Mouse (Mus musculus) forebrain, embryonic 15.5 days (tissue): ENCODE measurements at regions not wholly inside any gene's neighbourhood (a gene's known extent, or its start where the extent isn't known, plus 50 kb on each side); places are given as distances from the start of the nearest gene placed in this dataset.
A peak's percentile ranks its signal among the peaks of the same experiment; 100 is the strongest.

Experiments
- ATAC-seq: fragments of 200-750 bp; cut with Nextera tagmentation; replicated peaks from 2 replicates; pipeline ENCODE4 v1.8.0; 2017; ENCODE audit warnings: mild to moderate bottlenecking, moderate TSS enrichment, moderate library complexity
- H3K27ac ChIP-seq: fragments of 300-500 bp; sonication (generic); replicated peaks from 2 replicates; pipeline ENCODE4 v1.5.1; 2015; ENCODE audit warnings: mild to moderate bottlenecking, inconsistent platforms
- H3K27me3 ChIP-seq: fragments of 300-500 bp; sonication (generic); 2 replicates; pipeline ENCODE4 v1.6.1; 2015; ENCODE audit warnings: inconsistent platforms
- H3K36me3 ChIP-seq: fragments of 300-500 bp; sonication (generic); 2 replicates; pipeline ENCODE4 v1.6.1; 2015; ENCODE audit warnings: mild to moderate bottlenecking, inconsistent platforms
- H3K4me1 ChIP-seq: fragments of 300-500 bp; sonication (generic); 2 replicates; pipeline ENCODE4 v1.6.1; 2015; ENCODE audit warnings: inconsistent platforms
- H3K4me2 ChIP-seq: fragments of 300-500 bp; sonication (generic); replicated peaks from 2 replicates; pipeline ENCODE4 v1.6.1; 2015; ENCODE audit warnings: mild to moderate bottlenecking, inconsistent platforms
- H3K4me3 ChIP-seq: fragments of 300-500 bp; sonication (generic); 2 replicates; pipeline ENCODE4 v1.5.1; 2015; ENCODE audit warnings: mild to moderate bottlenecking, inconsistent platforms
- H3K9ac ChIP-seq: fragments of 300-500 bp; sonication (generic); replicated peaks from 2 replicates; pipeline ENCODE4 v1.6.1; 2015; ENCODE audit warnings: mild to moderate bottlenecking, inconsistent platforms
- H3K9me3 ChIP-seq: fragments of 300-500 bp; sonication (generic); 2 replicates; pipeline ENCODE4 v1.6.1; 2016; ENCODE audit warnings: inconsistent platforms
- WGBS: fragments of 180-500 bp; shearing (Covaris S2); methylation state at CpG from one replicate; pipeline ENCODE4 v1.1.7; 2015; ENCODE audit warnings: mixed read lengths; 5-methylcytosine and 5-hydroxymethylcytosine counted together

GRCm38 (mm10) chr9:93969118-93969517 is 568.8 kb downstream of the 1190002N15Rik start:
- H3K27me3 ChIP-seq: no peaks in the 10 kb centered on the region
- 66% methylated on average over 5 of the region's 5 CpGs for WGBS
- no peak overlapping the region for H3K9ac ChIP-seq
- H3K4me2 ChIP-seq: no peak overlapping the region
- ATAC-seq: 0 out of 2 replicates have a peak, but pooled peaks have one; percentile 41
- H3K9me3 ChIP-seq: no peaks in the 10 kb centered on the region
- H3K27ac ChIP-seq: no peak overlapping the region
- H3K36me3 ChIP-seq: no peaks in the 10 kb centered on the region
- no peak overlapping the region for H3K4me3 ChIP-seq
- H3K4me1 ChIP-seq: no peaks in the 10 kb centered on the region

GRCm38 (mm10) chr9:93955235-93956040 is 582.4 kb downstream of the 1190002N15Rik start:
- no peaks in the 10 kb centered on the region for H3K36me3 ChIP-seq
- no peak overlapping the region for H3K4me3 ChIP-seq
- H3K4me2 ChIP-seq: no peak overlapping the region
- H3K4me1 ChIP-seq: no peaks in the 10 kb centered on the region
- H3K9ac ChIP-seq: no peak overlapping the region
- ATAC-seq: no peak
- H3K9me3 ChIP-seq: no peaks in the 10 kb centered on the region
- H3K27me3 ChIP-seq: no peaks in the 10 kb centered on the region
- no peak overlapping the region for H3K27ac ChIP-seq

GRCm38 (mm10) chr9:93948671-93949070 is 589.2 kb downstream of the 1190002N15Rik start:
- no peak for ATAC-seq
- H3K36me3 ChIP-seq: no peaks in the 10 kb centered on the region
- no peak overlapping the region for H3K4me2 ChIP-seq
- H3K9me3 ChIP-seq: no peaks in the 10 kb centered on the region
- no peak overlapping the region for H3K4me3 ChIP-seq
- no peak overlapping the region for H3K27ac ChIP-seq
- H3K4me1 ChIP-seq: no peaks in the 10 kb centered on the region
- WGBS: 83% methylated on average over 1 of the region's 1 CpGs
- H3K9ac ChIP-seq: no peak overlapping the region
- no peaks in the 10 kb centered on the region for H3K27me3 ChIP-seq

GRCm38 (mm10) chr9:93947053-93947452 is 590.8 kb downstream of the 1190002N15Rik start:
- H3K4me3 ChIP-seq: no peak overlapping the region
- H3K27me3 ChIP-seq: no peaks in the 10 kb centered on the region
- no peaks in the 10 kb centered on the region for H3K36me3 ChIP-seq
- 82% methylated on average over 1 of the region's 1 CpGs for WGBS
- H3K9ac ChIP-seq: no peak overlapping the region
- H3K4me1 ChIP-seq: no peaks in the 10 kb centered on the region
- ATAC-seq: no peak
- no peak overlapping the region for H3K4me2 ChIP-seq
- H3K27ac ChIP-seq: no peak overlapping the region
- H3K9me3 ChIP-seq: no peaks in the 10 kb centered on the region

GRCm38 (mm10) chr9:93940193-93940592 is 597.7 kb downstream of the 1190002N15Rik start:
- WGBS: 78% methylated on average over 3 of the region's 3 CpGs
- no peak overlapping the region for H3K27ac ChIP-seq
- H3K4me1 ChIP-seq: no peaks in the 10 kb centered on the region
- H3K9me3 ChIP-seq: no peaks in the 10 kb centered on the region
- H3K9ac ChIP-seq: no peak overlapping the region
- ATAC-seq: no peak
- no peaks in the 10 kb centered on the region for H3K27me3 ChIP-seq
- H3K36me3 ChIP-seq: no peaks in the 10 kb centered on the region
- H3K4me2 ChIP-seq: no peak overlapping the region
- H3K4me3 ChIP-seq: no peak overlapping the region

GRCm38 (mm10) chr9:93930684-93931083 is 607.2 kb downstream of the 1190002N15Rik start:
- no peak for ATAC-seq
- H3K4me1 ChIP-seq: no peaks in the 10 kb centered on the region
- no peak overlapping the region for H3K9ac ChIP-seq
- H3K36me3 ChIP-seq: no peaks in the 10 kb centered on the region
- H3K27me3 ChIP-seq: no peaks in the 10 kb centered on the region
- WGBS: 86% methylated on average over 2 of the region's 2 CpGs
- no peak overlapping the region for H3K27ac ChIP-seq
- H3K4me2 ChIP-seq: no peak overlapping the region
- H3K4me3 ChIP-seq: no peak overlapping the region
- H3K9me3 ChIP-seq: no peaks in the 10 kb centered on the region

- Histone ChIP-seq H3K27me3 (no peaks in the 10 kb centered on the region), H3K27ac (no peak overlapping the region)
- 77% methylated on average over 1 of the region's 1 CpGs for WGBS
Measured at GRCm38 (mm10) chr9:93889256-93889655, 648.6 kb downstream of the 1190002N15Rik start.

GRCm38 (mm10) chr9:93880112-93880511 is 657.8 kb downstream of the 1190002N15Rik start:
- Histone ChIP-seq H3K36me3 (no peaks in the 10 kb centered on the region), H3K4me2 (no peak overlapping the region), H3K9me3 (no peaks in the 10 kb centered on the region), H3K4me1 (no peaks in the 10 kb centered on the region), H3K27me3 (no peaks in the 10 kb centered on the region), H3K27ac (no peak overlapping the region), H3K4me3 (no peak overlapping the region), H3K9ac (no peak overlapping the region)
- no peak for ATAC-seq
- WGBS: 38% methylated on average over 2 of the region's 2 CpGs

More at GRCm38 (mm10) chr9:93889256-93889655, 648.6 kb downstream of the 1190002N15Rik start:
- Histone ChIP-seq H3K36me3 (no peaks in the 10 kb centered on the region), H3K4me1 (no peaks in the 10 kb centered on the region), H3K4me3 (no peak overlapping the region), H3K9ac (no peak overlapping the region), H3K4me2 (no peak overlapping the region), H3K9me3 (no peaks in the 10 kb centered on the region)
- no peak for ATAC-seq

GRCm38 (mm10) chr9:93879572-93879971 is 658.3 kb downstream of the 1190002N15Rik start:
- WGBS: 42% methylated on average over 2 of the region's 2 CpGs

GRCm38 (mm10) chr9:93870778-93871177 is 667.1 kb downstream of the 1190002N15Rik start:
- no peak overlapping the region for H3K4me3 ChIP-seq
- peaks cover 2% of the 10 kb centered on the region; the same call in 1 of the 2 replicates for H3K4me1 ChIP-seq
- 53% methylated on average over 7 of the region's 7 CpGs for WGBS
- no peaks in the 10 kb centered on the region for H3K9me3 ChIP-seq
- no peaks in the 10 kb centered on the region for H3K27me3 ChIP-seq
- H3K36me3 ChIP-seq: no peaks in the 10 kb centered on the region
- no peak overlapping the region for H3K9ac ChIP-seq
- peak; percentile 58; the same call in 1 of the 2 replicates for ATAC-seq
- no peak overlapping the region for H3K27ac ChIP-seq
- H3K4me2 ChIP-seq: no peak overlapping the region

More at GRCm38 (mm10) chr9:93879572-93879971, 658.3 kb downstream of the 1190002N15Rik start:
- Histone ChIP-seq H3K27me3 (no peaks in the 10 kb centered on the region), H3K4me2 (no peak overlapping the region), H3K4me1 (no peaks in the 10 kb centered on the region), H3K9me3 (no peaks in the 10 kb centered on the region), H3K4me3 (no peak overlapping the region), H3K36me3 (no peaks in the 10 kb centered on the region), H3K9ac (no peak overlapping the region), H3K27ac (no peak overlapping the region)
- ATAC-seq: no peak

- Histone ChIP-seq H3K9ac (no peak overlapping the region), H3K4me3 (no peak overlapping the region), H3K4me2 (no peak overlapping the region), H3K4me1 (no peaks in the 10 kb centered on the region), H3K27me3 (no peaks in the 10 kb centered on the region), H3K9me3 (no peaks in the 10 kb centered on the region), H3K27ac (no peak overlapping the region), H3K36me3 (no peaks in the 10 kb centered on the region)
- no peak for ATAC-seq
- WGBS: 82% methylated on average over 2 of the region's 2 CpGs
Measured at GRCm38 (mm10) chr9:93857937-93858336, 679.9 kb downstream of the 1190002N15Rik start.

GRCm38 (mm10) chr9:93846411-93846810 is 691.5 kb downstream of the 1190002N15Rik start:
- no peak overlapping the region for H3K27ac ChIP-seq
- no peaks in the 10 kb centered on the region for H3K36me3 ChIP-seq
- no peak overlapping the region for H3K4me3 ChIP-seq
- no peak overlapping the region for H3K9ac ChIP-seq
- no peak overlapping the region for H3K4me2 ChIP-seq
- no peak for ATAC-seq
- no peaks in the 10 kb centered on the region for H3K27me3 ChIP-seq
- H3K9me3 ChIP-seq: no peaks in the 10 kb centered on the region
- H3K4me1 ChIP-seq: no peaks in the 10 kb centered on the region

- no peaks in the 10 kb centered on the region for H3K27me3 ChIP-seq
- H3K36me3 ChIP-seq: no peaks in the 10 kb centered on the region
- WGBS: 71% methylated on average over 5 of the region's 5 CpGs
- no peak overlapping the region for H3K9ac ChIP-seq
- no peak overlapping the region for H3K4me2 ChIP-seq
- no peaks in the 10 kb centered on the region for H3K9me3 ChIP-seq
- ATAC-seq: peak; percentile 60; the same call in 1 of the 2 replicates
- H3K4me1 ChIP-seq: no peaks in the 10 kb centered on the region
- no peak overlapping the region for H3K27ac ChIP-seq
- H3K4me3 ChIP-seq: no peak overlapping the region
Measured at GRCm38 (mm10) chr9:93843869-93844268, 694.0 kb downstream of the 1190002N15Rik start.
